Mouse (Mus musculus): ENCODE measurements around the gene Frmd8. TPM values are rescaled to one million over a fixed set of nuclear protein-coding genes. Genes with fewer than 3 reads are reported as not detected.

The Frmd8 gene
- polyA plus RNA-seq, 1 experiment from 2014 or later: 13.8 TPM

DNA sequence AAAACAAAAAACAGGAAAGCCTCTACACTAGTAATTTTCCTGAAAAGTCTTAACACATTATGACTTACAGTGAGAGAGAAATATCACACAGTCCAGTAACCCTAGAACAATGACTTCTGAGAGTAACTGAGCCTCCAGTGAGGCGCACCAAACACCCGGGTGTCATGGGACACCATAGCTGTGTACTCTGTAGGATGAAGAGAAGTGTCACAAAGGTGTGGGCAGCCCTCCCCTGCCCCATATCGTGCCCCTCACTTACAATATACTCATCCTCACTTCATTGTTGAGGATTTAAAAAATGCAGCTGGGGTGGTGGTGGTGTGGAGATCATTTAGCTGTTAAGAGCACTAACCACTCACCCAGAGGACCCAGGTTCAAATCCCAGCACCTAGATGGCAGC, 46.9 kb downstream of the Frmd8 start:
- H3K4me3 ChIP-seq (ENCODE audit: low read depth, low read length): no peak overlapping the region
- H3K27ac ChIP-seq (replicated peaks): peak overlapping the region; percentile 19; the same call in 1 of the 2 replicates
- no peaks in the 10 kb centered on the region for H3K27me3 ChIP-seq (ENCODE audit: control insufficient read depth, insufficient read depth, low read length)
- ATAC-seq (ENCODE audit: low FRiP score, low TSS enrichment) (no peak), DNase-seq (ENCODE audit: low spot score) (no peak)
- H3K36me3 ChIP-seq (ENCODE audit: control insufficient read depth, insufficient read depth, low read length): no peaks in the 10 kb centered on the region; the same call in 1 of the 2 replicates
- WGBS: 78% methylated on average over 3 of the region's 3 CpGs
- peaks cover 4% of the 10 kb centered on the region; the same call in 1 of the 2 replicates for H3K4me1 ChIP-seq (replicated peaks; ENCODE audit: control insufficient read depth, insufficient read depth)
- H3K9ac ChIP-seq (ENCODE audit: low read length): no peak overlapping the region
- no peak overlapping the region for H3K4me2 ChIP-seq (replicated peaks; ENCODE audit: low read depth)
- H3K9me3 ChIP-seq (ENCODE audit: control insufficient read depth, low read length): no peaks in the 10 kb centered on the region
- TF ChIP-seq EP300 (optimal IDR thresholded peaks at IDR 0.05): no peak
- TF ChIP-seq CTCF (IDR thresholded peaks at IDR 0.05; ENCODE audit: low read depth): no peak

DNA sequence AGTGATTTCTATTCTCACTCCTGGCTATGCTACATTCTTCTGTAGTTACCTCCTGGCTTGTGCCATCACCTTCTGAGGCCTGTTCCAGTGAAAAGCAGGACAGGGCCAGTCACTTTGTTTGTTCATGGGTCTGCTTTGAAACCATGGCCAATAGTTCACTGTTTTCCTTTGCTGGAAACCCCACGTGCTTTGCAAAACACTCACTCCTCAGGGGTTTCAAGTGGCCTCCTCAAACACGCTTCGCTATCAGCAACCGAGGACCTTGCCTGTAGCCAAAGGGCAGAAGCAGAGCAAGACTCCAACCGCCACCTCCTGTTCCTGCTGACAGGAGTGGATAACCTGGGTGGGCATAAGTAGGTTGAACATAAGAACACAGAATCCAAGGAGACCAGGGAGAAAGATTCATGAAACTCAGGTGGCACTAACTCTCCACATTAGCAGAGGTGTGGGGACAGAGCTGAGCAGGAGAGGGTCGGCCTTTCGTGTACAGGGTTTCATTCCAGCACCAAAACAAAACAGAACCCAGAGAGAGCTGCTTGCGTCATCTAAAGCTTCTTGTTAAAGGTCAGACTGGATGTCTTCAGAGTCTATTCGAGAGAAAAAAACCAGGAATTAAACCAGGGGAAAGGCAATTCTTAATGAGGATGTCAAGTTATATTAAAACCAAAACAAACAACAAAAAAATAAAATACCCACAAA, 47.5 kb downstream of the Frmd8 start:
- H3K27me3 ChIP-seq (ENCODE audit: control insufficient read depth, insufficient read depth, low read length): no peaks in the 10 kb centered on the region

DNA sequence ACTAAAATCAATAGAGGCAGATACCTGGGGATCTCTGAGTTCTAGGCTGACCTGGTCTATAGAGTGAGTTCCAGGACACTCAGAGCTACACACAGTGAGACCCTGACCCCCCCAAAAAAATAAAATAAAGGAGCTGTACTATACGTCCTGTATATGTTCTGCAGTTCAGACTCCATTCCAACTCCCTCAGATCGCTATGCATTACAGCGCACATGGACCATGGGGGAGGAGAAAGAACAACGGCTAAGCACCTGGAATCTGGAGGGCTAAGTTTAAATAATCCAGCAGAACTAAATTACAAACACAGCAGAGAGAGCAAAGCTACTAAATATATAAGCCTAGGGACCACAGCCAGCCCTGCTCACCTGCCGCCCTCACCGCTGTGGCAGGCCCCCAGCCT, 48.0 kb downstream of the Frmd8 start:
- no peak overlapping the region for H3K9ac ChIP-seq (ENCODE audit: low read length)

More for the DNA sequence above, 47.5 kb downstream of the Frmd8 start:
- no peak overlapping the region for H3K4me3 ChIP-seq (ENCODE audit: low read depth, low read length)
- TF ChIP-seq EP300 (optimal IDR thresholded peaks at IDR 0.05) (no peak), CTCF (IDR thresholded peaks at IDR 0.05; ENCODE audit: low read depth) (no peak)
- DNase-seq (ENCODE audit: low spot score) (peak; percentile 70), ATAC-seq (ENCODE audit: low FRiP score, low TSS enrichment) (peak; percentile 11)
- peaks cover 4% of the 10 kb centered on the region; the same call in 1 of the 2 replicates for H3K4me1 ChIP-seq (replicated peaks; ENCODE audit: control insufficient read depth, insufficient read depth)
- no peaks in the 10 kb centered on the region for H3K9me3 ChIP-seq (ENCODE audit: control insufficient read depth, low read length)
- WGBS: 49% methylated on average over 9 of the region's 9 CpGs
- H3K9ac ChIP-seq (ENCODE audit: low read length): no peak overlapping the region
- peak overlapping the region; percentile 42 for H3K27ac ChIP-seq (replicated peaks)
- H3K36me3 ChIP-seq (ENCODE audit: control insufficient read depth, insufficient read depth, low read length): no peaks in the 10 kb centered on the region; the same call in 1 of the 2 replicates
- no peak overlapping the region for H3K4me2 ChIP-seq (replicated peaks; ENCODE audit: low read depth)

DNA sequence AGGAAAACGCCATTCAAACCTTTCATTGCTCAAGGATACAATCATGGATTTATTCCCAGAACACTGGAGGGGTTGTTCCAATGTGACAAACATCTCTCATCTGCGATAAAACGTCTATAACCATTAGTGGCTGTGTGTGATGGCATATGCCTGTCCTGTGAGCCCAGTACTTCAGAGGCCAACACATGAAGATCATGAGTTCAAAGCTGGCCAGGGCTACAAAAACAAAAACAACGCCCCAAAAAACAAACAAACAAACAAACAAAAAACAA, 48.4 kb downstream of the Frmd8 start:
- Histone ChIP-seq H3K4me3 (ENCODE audit: low read depth, low read length) (no peak overlapping the region), H3K9ac (ENCODE audit: low read length) (no peak overlapping the region), H3K4me1 (replicated peaks; ENCODE audit: control insufficient read depth, insufficient read depth) (peaks cover 4% of the 10 kb centered on the region; the same call in 1 of the 2 replicates), H3K27ac (replicated peaks) (no peak overlapping the region), H3K27me3 (ENCODE audit: control insufficient read depth, insufficient read depth, low read length) (no peaks in the 10 kb centered on the region), H3K9me3 (ENCODE audit: control insufficient read depth, low read length) (no peaks in the 10 kb centered on the region), H3K4me2 (replicated peaks; ENCODE audit: low read depth) (no peak overlapping the region), H3K36me3 (ENCODE audit: control insufficient read depth, insufficient read depth, low read length) (no peaks in the 10 kb centered on the region; the same call in 1 of the 2 replicates)
- DNase-seq (ENCODE audit: low spot score) (no peak), ATAC-seq (ENCODE audit: low FRiP score, low TSS enrichment) (no peak)
- WGBS: 69% methylated on average over 4 of the region's 4 CpGs
- TF ChIP-seq CTCF (IDR thresholded peaks at IDR 0.05; ENCODE audit: low read depth) (no peak), EP300 (optimal IDR thresholded peaks at IDR 0.05) (no peak)

More for the DNA sequence above, 48.0 kb downstream of the Frmd8 start:
- no peak for DNase-seq (ENCODE audit: low spot score)
- H3K4me1 ChIP-seq (replicated peaks; ENCODE audit: control insufficient read depth, insufficient read depth): peaks cover 4% of the 10 kb centered on the region; the same call in 1 of the 2 replicates
- no peaks in the 10 kb centered on the region for H3K9me3 ChIP-seq (ENCODE audit: control insufficient read depth, low read length)
- WGBS: 58% methylated on average over 6 of the region's 6 CpGs
- TF ChIP-seq EP300 (optimal IDR thresholded peaks at IDR 0.05) (no peak), CTCF (IDR thresholded peaks at IDR 0.05; ENCODE audit: low read depth) (no peak)
- H3K4me2 ChIP-seq (replicated peaks; ENCODE audit: low read depth): no peak overlapping the region
- no peak for ATAC-seq (ENCODE audit: low FRiP score, low TSS enrichment)
- H3K4me3 ChIP-seq (ENCODE audit: low read depth, low read length): no peak overlapping the region
- H3K27ac ChIP-seq (replicated peaks): peak overlapping the region; percentile 42
- H3K36me3 ChIP-seq (ENCODE audit: control insufficient read depth, insufficient read depth, low read length): no peaks in the 10 kb centered on the region; the same call in 1 of the 2 replicates
- no peaks in the 10 kb centered on the region for H3K27me3 ChIP-seq (ENCODE audit: control insufficient read depth, insufficient read depth, low read length)

DNA sequence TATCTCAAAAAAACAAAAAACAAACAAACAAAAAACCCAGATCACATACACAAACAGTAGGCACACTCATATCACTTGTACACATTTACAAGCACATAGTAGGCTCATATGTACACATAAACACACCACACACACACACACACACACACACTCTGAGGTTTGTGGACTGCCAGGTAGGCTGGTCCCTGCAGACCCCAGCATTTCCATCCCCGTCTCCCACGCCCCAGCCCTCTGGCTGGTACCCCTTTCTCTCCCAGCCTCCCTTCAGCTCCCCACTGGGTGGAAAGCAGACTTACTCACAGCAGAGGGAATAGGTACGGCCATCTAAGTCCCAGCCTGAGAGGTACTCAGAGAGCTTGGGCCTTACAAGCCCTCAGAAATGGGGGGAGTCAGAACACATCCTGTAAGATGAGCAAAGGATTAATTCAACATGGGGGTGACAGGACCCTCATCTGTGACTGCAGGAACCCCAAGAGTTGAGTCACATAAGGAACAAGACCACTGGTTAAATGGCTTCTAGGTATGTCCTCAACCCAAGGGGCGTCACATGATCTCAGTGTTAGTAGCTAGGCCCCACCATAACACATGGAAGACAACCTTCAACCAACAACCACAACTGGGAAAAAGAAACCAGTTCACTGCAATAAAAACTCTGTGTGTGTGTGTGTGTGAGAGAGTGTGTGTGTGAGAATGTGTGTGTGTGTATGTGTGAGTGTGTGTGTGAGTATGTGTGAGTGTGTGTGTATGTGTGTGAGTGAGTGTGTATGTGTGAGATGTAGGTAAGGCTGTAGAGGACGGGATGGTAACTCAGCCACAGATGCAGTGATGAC, 49.0 kb downstream of the Frmd8 start:
- Histone ChIP-seq H3K9ac (ENCODE audit: low read length) (no peak overlapping the region), H3K9me3 (ENCODE audit: control insufficient read depth, low read length) (no peaks in the 10 kb centered on the region), H3K36me3 (ENCODE audit: control insufficient read depth, insufficient read depth, low read length) (no peaks in the 10 kb centered on the region; the same call in 1 of the 2 replicates), H3K4me2 (replicated peaks; ENCODE audit: low read depth) (no peak overlapping the region), H3K27me3 (ENCODE audit: control insufficient read depth, insufficient read depth, low read length) (no peaks in the 10 kb centered on the region), H3K4me1 (replicated peaks; ENCODE audit: control insufficient read depth, insufficient read depth) (peaks cover 4% of the 10 kb centered on the region; the same call in 1 of the 2 replicates), H3K4me3 (ENCODE audit: low read depth, low read length) (no peak overlapping the region), H3K27ac (replicated peaks) (peak overlapping the region; percentile 24; the same call in 1 of the 2 replicates)
- ATAC-seq (ENCODE audit: low FRiP score, low TSS enrichment): no peak
- TF ChIP-seq CTCF (IDR thresholded peaks at IDR 0.05; ENCODE audit: low read depth): no peak
- TF ChIP-seq EP300 (optimal IDR thresholded peaks at IDR 0.05): no peak
- no peak for DNase-seq (ENCODE audit: low spot score)
- 92% methylated on average over 5 of the region's 5 CpGs for WGBS
